8 mouse cellular contexts compared by ENCODE assay signal in genomic region chr5:138155443-138155976, GRCm38 (mm10). TPM values are rescaled to one million over a fixed set of nuclear protein-coding genes. Genes with fewer than 3 reads are reported as not detected.
A peak's percentile ranks its signal among the peaks of the same experiment; 100 is the strongest.
DNase-seq lines count a peak whose midpoint lies in the region; ATAC-seq lines count a peak whose summit lies in the region.

TSS of gene Zfp113 (minus strand) at chr5:138155744.

- H3K9ac ChIP-seq in hindbrain, embryonic 16.5 days (ENCODE audit: low read depth, low read length), result peak within 1 kb of the TSS; percentile 92

- peak within 1 kb of the TSS; percentile 64 for H3K4me3 ChIP-seq in hindbrain, embryonic 16.5 days (ENCODE audit: low read length)
- peak within 1 kb of the TSS; percentile 76 for H3K4me3 ChIP-seq in macrophage (ENCODE audit: inconsistent target)

- peaks cover 8% of the 10 kb centered on the region for H3K4me1 ChIP-seq in hindbrain, embryonic 16.5 days (ENCODE audit: control insufficient read depth, insufficient read depth, low read depth, low read length)

- no peaks in the 10 kb centered on the region for H3K27me3 ChIP-seq in hindbrain, embryonic 16.5 days (replicated peaks; ENCODE audit: control insufficient read depth, insufficient read depth, low read length)

- peak; percentile 98 for DNase-seq in ZHBTc4 (ENCODE audit: low read depth, low spot score)
- DNase-seq in cerebellum, postnatal 4 days (ENCODE audit: low spot score in 2 of 2), result peak; percentile 57 to 79
- peak; percentile 91 for DNase-seq in gastrocnemius, adult 18-20 months (ENCODE audit: low spot score)
- peak; percentile 85 to 91 for DNase-seq in left cerebral cortex, adult 18-20 months (ENCODE audit: low spot score in 2 of 2)
- DNase-seq in right cerebral cortex, adult 18-20 months, result peak; percentile 95
- peak; percentile 66 for DNase-seq in urinary bladder, postnatal 25 days (ENCODE audit: low spot score)

- no peaks in the 10 kb centered on the region for H3K79me2 ChIP-seq in macrophage (ENCODE audit: inconsistent target)

- ATAC-seq in hindbrain, embryonic 16.5 days, result peak; percentile 98

- H3K9me3 ChIP-seq in hindbrain, embryonic 16.5 days (ENCODE audit: control insufficient read depth, low read length), result no peaks in the 10 kb centered on the region

- 0% methylated on average over 31 of the region's 31 CpGs for WGBS in hindbrain, embryonic 16.5 days
- WGBS in macrophage (ENCODE audit: missing documents), result 2% methylated on average over 31 of the region's 31 CpGs

- H3K27ac ChIP-seq in hindbrain, embryonic 16.5 days (ENCODE audit: low read depth, low read length), result peak within 1 kb of the TSS; percentile 92
- H3K27ac ChIP-seq in macrophage, result 0 out of 2 replicates have a peak within 1 kb of the TSS, but pooled peaks have one; percentile 13

- H3K36me3 ChIP-seq in hindbrain, embryonic 16.5 days (ENCODE audit: control insufficient read depth, insufficient read depth, low read length), result peaks cover 15% of the 10 kb centered on the region
- peaks cover 12% of the 10 kb centered on the region; the same call in 1 of the 2 replicates for H3K36me3 ChIP-seq in macrophage (ENCODE audit: inconsistent target)

- peak within 1 kb of the TSS; percentile 85 for H3K4me2 ChIP-seq in hindbrain, embryonic 16.5 days (ENCODE audit: low read length)

RNA-seq across cellular contexts. Expression of gene Zfp113, which starts in this region (rescaled TPM):
- 1 to 10 TPM; 4.9 to 5.8 TPM for total RNA-seq in gastrocnemius, adult 18-20 months (2021)
- 22.7 and 22.9 TPM in 2 replicates for polyA plus RNA-seq in hindbrain, embryonic 16.5 days (2015; fragmentation: Nextera tagmentation; extraction: Ambion mirVana)
- 10 to 100 TPM; 11.2 to 12.6 TPM for total RNA-seq in left cerebral cortex, adult 18-20 months (2021)
- 10 to 100 TPM in 5 of 26 experiments, 1 to 10 TPM in 21; 1.2 to 21.8 (median 5.9) TPM for total RNA-seq in macrophage (2018; cell fraction: chromatin; rRNA removed)
- total RNA-seq in macrophage (2018; cell fraction: cytosol; rRNA removed), result 1 to 10 TPM in 24 of 26 experiments, under 1 TPM in 2; 0.92 to 5.4 (median 2.0) TPM
- total RNA-seq in macrophage (2018; cell fraction: nucleus; rRNA removed), result 10 to 100 TPM in 2 of 26 experiments, 1 to 10 TPM in 23, under 1 TPM in 1; 0.89 to 12.5 (median 2.9) TPM
- 2.2 to 3.5 TPM (median 2.5 TPM) in 3 replicates for polyA plus RNA-seq in macrophage (2018)

Comparison
In these comparisons a context has a peak if more than half of its experiments do, and no peak if none do; other contexts are left out.
1. Peak in every context shown above with its lines: DNase-seq, ATAC-seq, H3K4me3 ChIP-seq and H3K27ac ChIP-seq.